Mouse (Mus musculus) hindbrain, embryonic 16.5 days (tissue): Measurements from ENCODE around the gene Ackr3. TPM values are rescaled to one million over a fixed set of nuclear protein-coding genes. Genes with fewer than 3 reads are reported as not detected.

Experiments
- ATAC-seq: fragments of 200-750 bp; cut with Nextera tagmentation; 2 replicates; pipeline ENCODE4 v1.8.0; 2017; ENCODE audit warnings: moderate TSS enrichment, moderate library complexity
- H3K27ac ChIP-seq: fragments of 300-500 bp; sonication (generic); 2 replicates; pipeline ENCODE4 v1.5.1; 2014; ENCODE audit warnings: low read depth, mild to moderate bottlenecking, control low read depth, low read length, moderate library complexity
- H3K27me3 ChIP-seq: fragments of 300-500 bp; sonication (generic); replicated peaks from 2 replicates; pipeline ENCODE4 v1.6.1; 2014; ENCODE audit warnings: low read length; ENCODE audit not compliant: control insufficient read depth, insufficient read depth
- H3K36me3 ChIP-seq: fragments of 300-500 bp; sonication (generic); 2 replicates; pipeline ENCODE4 v1.6.1; 2014; ENCODE audit warnings: mild to moderate bottlenecking, low read length, moderate library complexity, mixed read lengths; ENCODE audit not compliant: control insufficient read depth, insufficient read depth
- H3K4me1 ChIP-seq: fragments of 300-500 bp; sonication (generic); 2 replicates; pipeline ENCODE4 v1.6.1; 2014; ENCODE audit warnings: low read depth, low read length; ENCODE audit not compliant: control insufficient read depth, insufficient read depth
- H3K4me2 ChIP-seq: fragments of 300-500 bp; sonication (generic); 2 replicates; pipeline ENCODE4 v1.6.1; 2014; ENCODE audit warnings: mild to moderate bottlenecking, low read length, control low read depth, moderate library complexity
- H3K4me3 ChIP-seq: fragments of 300-500 bp; sonication (generic); 2 replicates; pipeline ENCODE4 v1.5.1; 2014; ENCODE audit warnings: mild to moderate bottlenecking, low read length, control low read depth, moderate library complexity
- H3K9ac ChIP-seq: fragments of 300-500 bp; sonication (generic); 2 replicates; pipeline ENCODE4 v1.6.1; 2014; ENCODE audit warnings: low read depth, mild to moderate bottlenecking, control low read depth, low read length, moderate library complexity
- H3K9me3 ChIP-seq: fragments of 300-500 bp; sonication (generic); 2 replicates; pipeline ENCODE4 v1.6.1; 2014; ENCODE audit warnings: mild to moderate bottlenecking, low read length, moderate library complexity; ENCODE audit not compliant: control insufficient read depth
- WGBS: fragments of 180-500 bp; shearing (Covaris S2); extraction: QIAGEN DNeasy Blood & Tissue Kit; methylation state at CpG from one replicate; pipeline ENCODE4 v1.1.7; 2014; 5-methylcytosine and 5-hydroxymethylcytosine counted together
- polyA plus RNA-seq: library from polyadenylated mRNA; unstranded; fragments of >200 nt; fragmentation: Nextera tagmentation; extraction: Ambion mirVana; gene quantifications from 2 replicates; pipeline ENCODE4 v1.2.1, GENCODE M21; 2015

Ackr3 gene
- polyA plus RNA-seq, 1 experiment from 2014 or later: 10.8 TPM

DNA sequence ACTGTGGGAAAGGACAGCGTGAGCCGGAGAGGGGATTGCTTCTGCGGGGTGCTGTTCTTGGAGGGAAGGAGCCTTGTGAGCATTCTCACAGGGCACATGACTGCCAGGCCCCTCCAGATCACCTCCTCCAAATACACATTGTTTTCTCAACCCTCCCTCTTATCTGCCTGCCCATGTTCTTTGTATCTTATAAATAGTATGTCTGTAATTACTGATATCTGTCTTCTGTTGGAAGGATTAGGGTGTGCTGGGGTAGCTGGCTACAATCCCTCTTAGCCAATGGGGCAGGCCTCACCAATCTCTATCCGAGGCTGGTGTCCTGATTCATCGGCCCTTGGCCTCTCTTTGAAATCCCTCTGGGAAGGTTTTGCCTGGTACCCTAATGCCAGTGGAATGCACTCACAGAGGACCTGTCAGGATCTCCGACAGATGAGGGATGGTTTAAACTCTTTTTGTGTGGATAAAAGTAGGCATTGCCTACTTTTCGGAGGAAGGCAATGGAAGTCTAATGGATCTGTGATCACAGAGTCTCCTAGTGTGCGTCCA lies 38.7 kb downstream of the Ackr3 start:
- Histone ChIP-seq H3K9ac (no peak overlapping the region), H3K27ac (no peak overlapping the region), H3K9me3 (no peaks in the 10 kb centered on the region), H3K4me3 (no peak overlapping the region), H3K4me2 (no peak overlapping the region), H3K4me1 (no peaks in the 10 kb centered on the region), H3K36me3 (no peaks in the 10 kb centered on the region), H3K27me3 (no peaks in the 10 kb centered on the region)
- 82% methylated on average over 8 of the region's 8 CpGs for WGBS
- ATAC-seq: no peak

GRCm38 (mm10) chr1:90244537-90244936 lies 40.8 kb downstream of the Ackr3 start:
- 100% methylated on average over 1 of the region's 1 CpGs for WGBS
- Histone ChIP-seq H3K36me3 (no peaks in the 10 kb centered on the region), H3K4me2 (no peak overlapping the region), H3K4me1 (no peaks in the 10 kb centered on the region), H3K9me3 (no peaks in the 10 kb centered on the region), H3K4me3 (no peak overlapping the region), H3K27me3 (no peaks in the 10 kb centered on the region), H3K9ac (no peak overlapping the region), H3K27ac (no peak overlapping the region)
- no peak for ATAC-seq

DNA sequence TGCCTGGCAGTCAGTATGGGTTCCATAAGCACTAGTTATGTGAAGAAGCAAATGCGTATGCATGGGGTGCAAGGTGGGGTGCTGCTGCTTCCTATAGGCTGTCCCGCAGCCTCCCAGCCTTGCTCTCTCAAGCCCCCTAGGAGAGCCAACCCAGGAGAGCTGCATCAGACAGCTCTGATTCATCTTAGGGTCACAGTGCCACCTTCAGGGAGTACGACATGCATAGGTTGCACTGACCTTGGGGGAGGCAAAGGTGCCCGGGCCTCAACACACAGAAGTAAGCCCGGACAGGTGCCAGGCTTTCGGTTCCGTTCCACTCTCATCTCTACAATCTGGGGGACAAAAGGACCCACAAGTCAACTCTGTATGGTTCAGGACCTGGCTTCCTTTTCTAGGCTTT lies 41.8 kb downstream of the Ackr3 start:
- no peak overlapping the region for H3K27ac ChIP-seq
- H3K4me3 ChIP-seq: no peak overlapping the region
- H3K27me3 ChIP-seq: no peaks in the 10 kb centered on the region
- ATAC-seq: no peak
- H3K4me1 ChIP-seq: no peaks in the 10 kb centered on the region
- no peaks in the 10 kb centered on the region for H3K36me3 ChIP-seq
- whole genome bisulfite sequencing: 81% methylated on average over 7 of the region's 7 CpGs
- no peaks in the 10 kb centered on the region for H3K9me3 ChIP-seq
- H3K4me2 ChIP-seq: no peak overlapping the region
- no peak overlapping the region for H3K9ac ChIP-seq

GRCm38 (mm10) chr1:90246035-90246434 lies 42.3 kb downstream of the Ackr3 start:
- 25% methylated on average over 8 of the region's 8 CpGs for WGBS
- H3K9me3 ChIP-seq: no peaks in the 10 kb centered on the region
- H3K27ac ChIP-seq: no peak overlapping the region
- H3K4me3 ChIP-seq: no peak overlapping the region
- no peaks in the 10 kb centered on the region; the same call in 1 of the 2 replicates for H3K4me1 ChIP-seq
- no peak overlapping the region for H3K9ac ChIP-seq
- H3K36me3 ChIP-seq: no peaks in the 10 kb centered on the region
- peak; percentile 9; the same call in 1 of the 2 replicates for ATAC-seq
- H3K27me3 ChIP-seq: no peaks in the 10 kb centered on the region
- no peak overlapping the region for H3K4me2 ChIP-seq

DNA sequence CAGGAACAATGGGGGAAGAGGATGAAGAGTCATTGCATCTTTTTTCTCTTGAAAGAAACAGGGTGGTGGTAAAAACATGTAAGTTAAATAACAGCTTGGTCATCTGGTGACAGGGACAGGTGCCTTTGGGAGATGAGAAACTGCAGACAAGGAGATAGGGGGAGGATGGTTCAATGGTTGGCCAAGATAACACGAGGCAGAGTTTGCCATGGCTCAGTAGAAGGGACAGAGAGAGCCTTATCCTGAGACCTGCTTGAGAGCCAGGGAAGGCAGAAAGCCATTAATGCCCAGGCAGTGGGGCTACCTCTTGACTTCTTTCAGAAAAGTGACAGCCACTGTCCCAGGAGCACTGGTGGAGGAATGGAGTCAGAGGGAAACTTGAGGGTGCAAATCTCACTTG lies 43.0 kb downstream of the Ackr3 start:
- Histone ChIP-seq H3K4me1 (peaks cover 5% of the 10 kb centered on the region; the same call in 1 of the 2 replicates), H3K36me3 (no peaks in the 10 kb centered on the region), H3K4me2 (no peak overlapping the region), H3K27ac (no peak overlapping the region), H3K9ac (no peak overlapping the region), H3K27me3 (no peaks in the 10 kb centered on the region), H3K9me3 (no peaks in the 10 kb centered on the region), H3K4me3 (no peak overlapping the region)
- WGBS: 62% methylated on average over 1 of the region's 1 CpGs
- no peak for ATAC-seq

DNA sequence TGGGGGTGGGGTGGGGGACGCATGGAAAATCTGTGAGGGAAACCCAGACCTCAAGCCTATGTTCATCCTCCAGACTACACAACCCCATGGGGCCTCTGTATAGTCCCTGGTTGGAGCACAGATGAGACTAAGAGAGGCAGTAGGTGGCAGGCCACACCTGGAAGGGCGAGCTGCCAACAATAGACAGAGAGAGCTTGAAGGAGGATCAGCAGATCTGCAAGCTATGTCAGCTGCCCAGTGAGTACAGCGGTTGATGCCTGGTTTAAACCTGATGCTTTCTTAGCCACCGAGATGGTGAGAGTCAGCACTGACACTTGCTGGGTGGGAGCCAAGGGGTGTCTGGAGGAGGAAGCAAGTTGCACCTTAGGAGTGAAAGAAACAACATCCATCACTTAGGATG lies 43.5 kb downstream of the Ackr3 start:
- Histone ChIP-seq H3K27me3 (no peaks in the 10 kb centered on the region), H3K4me1 (peaks cover 5% of the 10 kb centered on the region; the same call in 1 of the 2 replicates), H3K36me3 (no peaks in the 10 kb centered on the region), H3K9me3 (no peaks in the 10 kb centered on the region), H3K9ac (no peak overlapping the region), H3K4me3 (no peak overlapping the region), H3K4me2 (no peak overlapping the region), H3K27ac (no peak overlapping the region)
- 80% methylated on average over 4 of the region's 4 CpGs for WGBS
- ATAC-seq: no peak

DNA sequence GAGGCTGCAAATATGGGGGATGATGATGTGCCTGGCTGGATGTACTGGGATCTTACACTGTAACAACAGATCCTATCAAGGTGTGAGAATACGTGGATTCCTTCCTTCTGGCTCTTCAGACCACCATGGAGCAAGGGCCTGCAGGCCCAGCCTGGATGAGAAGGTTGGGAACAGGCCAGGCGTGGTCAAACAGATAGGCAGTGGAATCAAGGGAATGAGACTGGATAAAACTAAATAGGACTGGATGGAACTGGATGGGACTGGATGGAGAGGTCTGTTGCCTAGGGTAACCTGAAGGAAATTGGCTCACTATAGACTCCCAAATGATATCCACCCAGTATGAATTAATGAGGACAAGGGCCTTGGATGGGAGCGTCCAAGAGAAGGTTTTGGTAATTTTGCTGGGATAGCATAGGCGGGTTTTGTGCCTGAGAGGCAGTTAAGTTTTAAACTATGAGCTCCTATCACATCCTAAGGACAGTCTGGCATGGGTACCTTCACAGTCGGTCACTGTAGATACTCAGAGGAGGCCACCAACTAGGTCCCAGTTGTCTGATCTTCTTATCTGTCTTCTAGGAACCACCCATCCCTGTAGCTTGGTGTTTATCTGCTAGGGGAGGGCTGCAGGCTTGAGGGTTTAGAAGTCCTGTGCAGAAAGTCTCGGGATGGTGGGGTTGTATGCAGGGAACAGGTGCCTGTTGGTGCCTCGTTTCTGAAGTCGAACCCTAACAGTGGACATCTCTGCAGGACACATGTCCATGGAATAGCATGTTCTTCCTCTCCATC lies 44.2 kb downstream of the Ackr3 start:
- H3K36me3 ChIP-seq: no peaks in the 10 kb centered on the region
- H3K27me3 ChIP-seq: no peaks in the 10 kb centered on the region
- H3K27ac ChIP-seq: no peak overlapping the region
- H3K4me1 ChIP-seq: peaks cover 5% of the 10 kb centered on the region; the same call in 1 of the 2 replicates
- H3K4me2 ChIP-seq: no peak overlapping the region
- H3K4me3 ChIP-seq: no peak overlapping the region
- no peak for ATAC-seq
- H3K9ac ChIP-seq: no peak overlapping the region
- WGBS: 91% methylated on average over 8 of the region's 8 CpGs
- no peaks in the 10 kb centered on the region for H3K9me3 ChIP-seq

DNA sequence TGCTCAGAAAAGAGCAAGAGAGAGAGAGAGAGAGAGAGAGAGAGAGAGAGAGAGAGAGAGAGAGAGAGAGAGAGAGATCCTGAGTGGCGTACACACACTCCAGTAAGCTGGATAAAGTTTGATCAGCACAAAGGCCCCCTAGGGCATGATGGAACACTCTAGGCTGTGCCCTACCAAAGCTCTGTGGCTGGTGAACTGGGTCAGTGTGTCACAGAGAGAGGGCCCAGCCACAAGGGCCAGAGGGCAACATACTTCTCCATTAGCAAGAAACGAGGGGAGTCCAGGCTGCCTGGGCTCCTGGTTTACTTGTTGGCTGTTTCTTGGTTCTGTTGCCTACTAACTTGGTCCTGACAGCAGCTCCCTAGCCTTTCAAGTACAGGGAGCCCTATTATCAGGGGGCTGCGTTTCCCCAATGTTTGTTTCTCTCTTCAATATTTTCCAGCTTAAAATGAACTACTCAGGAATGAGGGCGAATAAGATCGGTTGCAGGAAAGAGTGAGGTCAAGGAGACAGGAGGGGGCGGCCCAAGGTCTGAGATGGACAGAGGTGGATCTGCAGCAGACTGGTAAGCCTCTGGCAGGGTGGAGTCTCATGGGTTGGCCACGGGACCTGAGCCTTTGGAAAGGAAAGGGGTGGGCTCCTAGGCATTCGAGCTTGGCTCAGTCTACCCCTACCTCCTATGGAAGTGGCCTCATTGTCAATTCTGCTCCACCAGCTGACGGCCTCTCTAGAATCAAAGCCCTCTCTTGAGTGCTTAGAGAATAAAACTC lies 45.4 kb downstream of the Ackr3 start:
- Histone ChIP-seq H3K4me2 (no peak overlapping the region), H3K4me1 (peaks cover 5% of the 10 kb centered on the region; the same call in 1 of the 2 replicates), H3K27me3 (no peaks in the 10 kb centered on the region), H3K36me3 (no peaks in the 10 kb centered on the region), H3K4me3 (no peak overlapping the region), H3K9me3 (no peaks in the 10 kb centered on the region), H3K27ac (no peak overlapping the region), H3K9ac (no peak overlapping the region)
- peak; percentile 32; the same call in 1 of the 2 replicates for ATAC-seq
- 63% methylated on average over 9 of the region's 9 CpGs for WGBS

DNA sequence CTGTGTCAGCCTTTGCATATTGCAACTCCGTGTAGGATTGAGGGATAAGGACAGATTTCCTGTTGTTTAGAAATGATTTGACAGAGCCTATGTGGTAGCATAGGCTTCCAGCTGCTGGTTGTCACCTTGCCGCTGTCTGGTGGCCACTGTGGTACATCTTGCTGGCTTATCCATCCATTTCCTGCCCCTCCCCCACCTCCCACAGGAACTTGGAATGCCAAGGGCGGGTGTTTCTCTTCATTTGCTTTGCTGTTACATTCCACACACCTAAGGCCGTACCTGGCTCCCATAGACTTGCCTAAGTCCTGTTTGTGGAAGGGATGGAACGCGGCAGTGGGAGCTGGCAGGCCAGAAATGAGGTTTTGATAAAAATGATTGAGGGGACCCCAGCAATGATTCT lies 46.6 kb downstream of the Ackr3 start:
- H3K27ac ChIP-seq: no peak overlapping the region
- no peaks in the 10 kb centered on the region for H3K9me3 ChIP-seq
- H3K27me3 ChIP-seq: no peaks in the 10 kb centered on the region
- H3K4me1 ChIP-seq: peaks cover 5% of the 10 kb centered on the region; the same call in 1 of the 2 replicates
- WGBS: 80% methylated on average over 6 of the region's 6 CpGs
- H3K4me2 ChIP-seq: no peak overlapping the region
- no peak overlapping the region for H3K4me3 ChIP-seq
- H3K9ac ChIP-seq: no peak overlapping the region
- ATAC-seq: no peak
- H3K36me3 ChIP-seq: no peaks in the 10 kb centered on the region
